Mouse (Mus musculus): ENCODE data around the gene Scamp5. TPM values are rescaled to one million over a fixed set of nuclear protein-coding genes. Genes with fewer than 3 reads are reported as not detected.

The Scamp5 gene
- polyA plus RNA-seq, 1 experiment from 2014 or later, result 42.4 TPM

- Histone ChIP-seq H3K9me3 (ENCODE audit: control insufficient read depth, low read length) (no peaks in the 10 kb centered on the region), H3K4me3 (ENCODE audit: low read depth, low read length) (peak overlapping the region; percentile 72), H3K27me3 (ENCODE audit: control insufficient read depth, insufficient read depth, low read length) (no peaks in the 10 kb centered on the region), H3K4me2 (replicated peaks; ENCODE audit: low read depth) (peak overlapping the region; percentile 84), H3K27ac (replicated peaks) (peak overlapping the region; percentile 83), H3K36me3 (ENCODE audit: control insufficient read depth, insufficient read depth, low read length) (no peaks in the 10 kb centered on the region), H3K4me1 (replicated peaks; ENCODE audit: control insufficient read depth, insufficient read depth) (no peaks in the 10 kb centered on the region), H3K9ac (ENCODE audit: low read length) (peak overlapping the region; percentile 77)
- 2% methylated on average over 18 of the region's 18 CpGs for WGBS
- ATAC-seq (ENCODE audit: low FRiP score, low TSS enrichment) (peak; percentile 3; the same call in 1 of the 2 replicates), DNase-seq (ENCODE audit: low spot score) (peak; percentile 55)
- TF ChIP-seq CTCF (IDR thresholded peaks at IDR 0.05; ENCODE audit: low read depth) (no peak), EP300 (optimal IDR thresholded peaks at IDR 0.05) (no peak)
Observed at GRCm38 (mm10) chr9:57467271-57467771, 539 bp downstream of the Scamp5 start.

DNA sequence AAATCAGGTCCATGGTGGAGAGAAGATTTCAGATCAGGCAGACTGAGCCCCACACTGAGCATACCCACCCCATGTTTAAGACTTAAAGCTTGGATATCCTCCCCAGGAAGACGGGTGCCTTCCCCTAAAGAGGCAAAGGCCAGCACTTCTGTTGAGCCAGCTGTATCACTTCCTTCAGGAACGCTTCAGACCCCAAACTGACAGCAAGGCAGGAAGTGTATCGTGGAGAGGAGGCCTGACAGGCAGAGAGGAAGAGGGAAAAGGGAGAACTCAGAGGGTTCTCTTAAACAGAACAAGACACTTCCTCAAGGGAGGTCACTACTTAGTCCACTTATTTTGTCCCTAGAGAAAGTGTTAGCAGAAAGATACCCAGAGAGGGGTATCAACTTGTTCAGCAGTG lies 1.8 kb downstream of the Scamp5 start:
- Histone ChIP-seq H3K9ac (ENCODE audit: low read length) (no peak overlapping the region), H3K27ac (replicated peaks) (peak overlapping the region; percentile 73), H3K9me3 (ENCODE audit: control insufficient read depth, low read length) (no peaks in the 10 kb centered on the region), H3K4me1 (replicated peaks; ENCODE audit: control insufficient read depth, insufficient read depth) (no peaks in the 10 kb centered on the region), H3K36me3 (ENCODE audit: control insufficient read depth, insufficient read depth, low read length) (no peaks in the 10 kb centered on the region), H3K4me3 (ENCODE audit: low read depth, low read length) (no peak overlapping the region), H3K27me3 (ENCODE audit: control insufficient read depth, insufficient read depth, low read length) (no peaks in the 10 kb centered on the region), H3K4me2 (replicated peaks; ENCODE audit: low read depth) (peak overlapping the region; percentile 84)
- DNase-seq (ENCODE audit: low spot score), result no peak
- no peak for TF ChIP-seq CTCF (IDR thresholded peaks at IDR 0.05; ENCODE audit: low read depth)
- no peak for TF ChIP-seq EP300 (optimal IDR thresholded peaks at IDR 0.05)
- WGBS, result 47% methylated on average over 3 of the region's 3 CpGs
- no peak for ATAC-seq (ENCODE audit: low FRiP score, low TSS enrichment)

DNA sequence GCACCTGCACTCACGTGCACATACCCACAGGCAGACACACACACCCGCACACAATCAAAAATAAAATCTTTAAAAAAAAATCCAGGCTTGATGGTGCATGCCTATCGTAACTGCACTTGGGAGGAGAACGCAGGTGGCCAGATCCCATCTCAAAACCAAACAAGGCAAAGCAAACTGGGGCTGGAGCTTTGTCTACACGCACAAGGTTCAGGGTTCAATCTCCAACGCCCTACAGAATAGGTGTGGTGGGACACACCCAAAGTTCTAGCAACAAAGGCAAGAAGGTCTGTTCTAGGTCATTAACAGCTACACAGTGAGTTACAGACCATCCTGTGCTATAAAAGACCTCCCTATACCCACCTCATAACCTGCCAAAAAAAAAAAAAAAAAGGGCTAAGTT lies 5.0 kb downstream of the Scamp5 start:
- Histone ChIP-seq H3K27ac (replicated peaks) (peak overlapping the region; percentile 78), H3K4me1 (replicated peaks; ENCODE audit: control insufficient read depth, insufficient read depth) (no peaks in the 10 kb centered on the region), H3K4me2 (replicated peaks; ENCODE audit: low read depth) (no peak overlapping the region), H3K36me3 (ENCODE audit: control insufficient read depth, insufficient read depth, low read length) (no peaks in the 10 kb centered on the region), H3K4me3 (ENCODE audit: low read depth, low read length) (no peak overlapping the region), H3K27me3 (ENCODE audit: control insufficient read depth, insufficient read depth, low read length) (no peaks in the 10 kb centered on the region), H3K9ac (ENCODE audit: low read length) (no peak overlapping the region), H3K9me3 (ENCODE audit: control insufficient read depth, low read length) (no peaks in the 10 kb centered on the region)
- peak; percentile 82 for ATAC-seq (ENCODE audit: low FRiP score, low TSS enrichment)
- WGBS, result 48% methylated on average over 6 of the region's 6 CpGs
- peak; percentile 84 for DNase-seq (ENCODE audit: low spot score)
- TF ChIP-seq EP300 (optimal IDR thresholded peaks at IDR 0.05) (no peak), CTCF (IDR thresholded peaks at IDR 0.05; ENCODE audit: low read depth) (no peak)

GRCm38 (mm10) chr9:57459707-57460106 lies 8.2 kb downstream of the Scamp5 start:
- DNase-seq (ENCODE audit: low spot score), result no peak
- no peaks in the 10 kb centered on the region for H3K4me1 ChIP-seq (replicated peaks; ENCODE audit: control insufficient read depth, insufficient read depth)

DNA sequence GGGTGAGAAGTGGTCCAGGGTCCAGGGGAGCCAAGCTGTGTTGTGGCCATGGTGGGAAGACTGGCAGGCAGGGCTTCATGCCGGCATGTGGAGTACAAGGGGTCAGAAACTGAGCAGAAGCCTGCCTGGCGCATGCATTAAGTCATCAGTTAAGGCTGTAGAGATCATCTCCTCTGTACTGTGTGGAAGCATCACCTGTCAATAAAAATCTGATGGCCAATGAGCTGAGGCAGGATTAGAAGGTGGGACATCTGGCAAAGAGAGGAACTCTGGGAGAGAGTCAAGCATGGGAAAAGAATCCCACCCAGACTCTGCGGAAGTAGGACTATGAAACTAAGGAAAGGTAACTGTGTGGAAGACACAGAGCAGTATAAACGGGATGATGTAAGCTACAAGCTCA lies 14.3 kb downstream of the Scamp5 start:
- Histone ChIP-seq H3K4me1 (replicated peaks; ENCODE audit: control insufficient read depth, insufficient read depth) (no peaks in the 10 kb centered on the region), H3K4me3 (ENCODE audit: low read depth, low read length) (no peak overlapping the region), H3K9ac (ENCODE audit: low read length) (no peak overlapping the region), H3K4me2 (replicated peaks; ENCODE audit: low read depth) (no peak overlapping the region), H3K27ac (replicated peaks) (no peak overlapping the region), H3K36me3 (ENCODE audit: control insufficient read depth, insufficient read depth, low read length) (no peaks in the 10 kb centered on the region), H3K27me3 (ENCODE audit: control insufficient read depth, insufficient read depth, low read length) (no peaks in the 10 kb centered on the region), H3K9me3 (ENCODE audit: control insufficient read depth, low read length) (no peaks in the 10 kb centered on the region)
- 87% methylated on average over 4 of the region's 4 CpGs for WGBS
- TF ChIP-seq CTCF (IDR thresholded peaks at IDR 0.05; ENCODE audit: low read depth) (no peak), EP300 (optimal IDR thresholded peaks at IDR 0.05) (no peak)
- ATAC-seq (ENCODE audit: low FRiP score, low TSS enrichment) (no peak), DNase-seq (ENCODE audit: low spot score) (no peak)

More at GRCm38 (mm10) chr9:57459707-57460106, 8.2 kb downstream of the Scamp5 start:
- no peak overlapping the region for H3K27ac ChIP-seq (replicated peaks)
- TF ChIP-seq EP300 (optimal IDR thresholded peaks at IDR 0.05), result no peak
- TF ChIP-seq CTCF (IDR thresholded peaks at IDR 0.05; ENCODE audit: low read depth), result peak; percentile 56
- H3K9ac ChIP-seq (ENCODE audit: low read length), result no peak overlapping the region
- WGBS, result 99% methylated on average over 2 of the region's 2 CpGs
- no peak for ATAC-seq (ENCODE audit: low FRiP score, low TSS enrichment)
- no peaks in the 10 kb centered on the region for H3K27me3 ChIP-seq (ENCODE audit: control insufficient read depth, insufficient read depth, low read length)
- no peak overlapping the region for H3K4me2 ChIP-seq (replicated peaks; ENCODE audit: low read depth)
- no peaks in the 10 kb centered on the region for H3K36me3 ChIP-seq (ENCODE audit: control insufficient read depth, insufficient read depth, low read length)
- H3K9me3 ChIP-seq (ENCODE audit: control insufficient read depth, low read length), result no peaks in the 10 kb centered on the region
- H3K4me3 ChIP-seq (ENCODE audit: low read depth, low read length), result no peak overlapping the region

GRCm38 (mm10) chr9:57452624-57453462 lies 15.0 kb downstream of the Scamp5 start:
- Histone ChIP-seq H3K36me3 (ENCODE audit: control insufficient read depth, insufficient read depth, low read length) (no peaks in the 10 kb centered on the region), H3K4me3 (ENCODE audit: low read depth, low read length) (no peak overlapping the region), H3K9ac (ENCODE audit: low read length) (no peak overlapping the region), H3K27me3 (ENCODE audit: control insufficient read depth, insufficient read depth, low read length) (no peaks in the 10 kb centered on the region), H3K4me1 (replicated peaks; ENCODE audit: control insufficient read depth, insufficient read depth) (no peaks in the 10 kb centered on the region), H3K9me3 (ENCODE audit: control insufficient read depth, low read length) (no peaks in the 10 kb centered on the region), H3K4me2 (replicated peaks; ENCODE audit: low read depth) (no peak overlapping the region), H3K27ac (replicated peaks) (no peak overlapping the region)
- DNase-seq (ENCODE audit: low spot score) (no peak), ATAC-seq (ENCODE audit: low FRiP score, low TSS enrichment) (no peak)
- WGBS, result 65% methylated on average over 8 of the region's 8 CpGs
- TF ChIP-seq EP300 (optimal IDR thresholded peaks at IDR 0.05), result no peak
